Mouse (Mus musculus): ENCODE results near the gene Fem1a.
"Not testable (repeated sequence)": the region's sequence is repeated elsewhere in the genome, so short reads cannot be mapped to it uniquely, and the experiment has no call there.

Fem1a gene

GRCm38 (mm10) chr17:56255429-56255828 lies 1.2 kb upstream of the Fem1a start:
- peak; percentile 52 for DNase-seq (ENCODE audit: low spot score)

GRCm38 (mm10) chr17:56255863-56256238 lies 759 bp upstream of the Fem1a start:
- peak; percentile 98 for DNase-seq (ENCODE audit: low spot score)

- no peak for DNase-seq (ENCODE audit: low spot score)
Measured at GRCm38 (mm10) chr17:56257181-56257894, 728 bp downstream of the Fem1a start.

GRCm38 (mm10) chr17:56258269-56258668 lies 1.7 kb downstream of the Fem1a start:
- not testable (repeated sequence) for DNase-seq (ENCODE audit: low spot score)

GRCm38 (mm10) chr17:56258812-56259211 lies 2.2 kb downstream of the Fem1a start:
- not testable (repeated sequence) for DNase-seq (ENCODE audit: low spot score)

- no peak for DNase-seq (ENCODE audit: low spot score)
Measured at GRCm38 (mm10) chr17:56259301-56260037, 2.9 kb downstream of the Fem1a start.

GRCm38 (mm10) chr17:56261166-56261565 lies 4.6 kb downstream of the Fem1a start:
- no peak for DNase-seq (ENCODE audit: low spot score)

- DNase-seq (ENCODE audit: low spot score) = no peak
Measured at GRCm38 (mm10) chr17:56262645-56263094, 6.1 kb downstream of the Fem1a start.

GRCm38 (mm10) chr17:56264020-56264419 lies 7.4 kb downstream of the Fem1a start:
- DNase-seq (ENCODE audit: low spot score) = peak; percentile 67

GRCm38 (mm10) chr17:56265011-56265410 lies 8.4 kb downstream of the Fem1a start:
- DNase-seq (ENCODE audit: low spot score) = no peak

- no peak for DNase-seq (ENCODE audit: low spot score)
Measured at GRCm38 (mm10) chr17:56265869-56266268, 9.3 kb downstream of the Fem1a start.

- DNase-seq (ENCODE audit: low spot score) = no peak
Measured at GRCm38 (mm10) chr17:56266271-56266670, 9.7 kb downstream of the Fem1a start.

GRCm38 (mm10) chr17:56269153-56269630 lies 12.6 kb downstream of the Fem1a start:
- DNase-seq (ENCODE audit: low spot score) = peak; percentile 68

- DNase-seq (ENCODE audit: low spot score) = no peak
Measured at GRCm38 (mm10) chr17:56269741-56270140, 13.1 kb downstream of the Fem1a start.

GRCm38 (mm10) chr17:56271609-56272253 lies 15.1 kb downstream of the Fem1a start:
- no peak for DNase-seq (ENCODE audit: low spot score)

GRCm38 (mm10) chr17:56272644-56273043 lies 16.0 kb downstream of the Fem1a start:
- DNase-seq (ENCODE audit: low spot score) = no peak

- DNase-seq (ENCODE audit: low spot score) = no peak
Measured at GRCm38 (mm10) chr17:56273482-56273881, 16.9 kb downstream of the Fem1a start.

- DNase-seq (ENCODE audit: low spot score) = no peak
Measured at GRCm38 (mm10) chr17:56273986-56274385, 17.4 kb downstream of the Fem1a start.

GRCm38 (mm10) chr17:56275842-56276480 lies 19.4 kb downstream of the Fem1a start:
- no peak for DNase-seq (ENCODE audit: low spot score)

GRCm38 (mm10) chr17:56276643-56277566 lies 20.3 kb downstream of the Fem1a start, which contains the start of gene Ticam1:
TSS of gene Ticam1 (minus strand) at chr17:56276786.
- peak; percentile 72 for DNase-seq (ENCODE audit: low spot score)

GRCm38 (mm10) chr17:56277567-56277893 lies 20.9 kb downstream of the Fem1a start:
- no peak for DNase-seq (ENCODE audit: low spot score)

All from layer of hippocampus, adult 9-10 months (tissue).